Mouse (Mus musculus) heart, embryonic 15.5 days (tissue): ENCODE measurements around the gene Zfp771. TPM values are rescaled to one million over a fixed set of nuclear protein-coding genes. Genes with fewer than 3 reads are reported as not detected.
A peak's percentile ranks its signal among the peaks of the same experiment; 100 is the strongest.

Experiments
- ATAC-seq: fragments of 200-750 bp; cut with Nextera tagmentation; replicated peaks from 2 replicates; pipeline ENCODE4 v1.8.0; 2017; ENCODE audit warnings: low read depth, moderate TSS enrichment; ENCODE audit not compliant: insufficient number of reproducible peaks, insufficient read depth, low FRiP score
- H3K27ac ChIP-seq: fragments of 300-500 bp; sonication (generic); 2 replicates; pipeline ENCODE4 v1.5.1; 2015; ENCODE audit warnings: mild to moderate bottlenecking, inconsistent platforms
- H3K27me3 ChIP-seq: fragments of 300-500 bp; sonication (generic); 2 replicates; pipeline ENCODE4 v1.6.1; 2015; ENCODE audit warnings: inconsistent platforms
- H3K36me3 ChIP-seq: fragments of 300-500 bp; sonication (generic); 2 replicates; pipeline ENCODE4 v1.6.1; 2015; ENCODE audit warnings: mild to moderate bottlenecking, inconsistent platforms
- H3K4me1 ChIP-seq: fragments of 300-500 bp; sonication (generic); replicated peaks from 2 replicates; pipeline ENCODE4 v1.6.1; 2015; ENCODE audit warnings: inconsistent platforms
- H3K4me2 ChIP-seq: fragments of 300-500 bp; sonication (generic); 2 replicates; pipeline ENCODE4 v1.6.1; 2015; ENCODE audit warnings: inconsistent platforms, mild to moderate bottlenecking, moderate library complexity
- H3K4me3 ChIP-seq: fragments of 300-500 bp; sonication (generic); 2 replicates; pipeline ENCODE4 v1.5.1; 2015; ENCODE audit warnings: mild to moderate bottlenecking, inconsistent platforms
- H3K9ac ChIP-seq: fragments of 300-500 bp; sonication (generic); 2 replicates; pipeline ENCODE4 v1.6.1; 2015; ENCODE audit warnings: mild to moderate bottlenecking, inconsistent platforms
- H3K9me3 ChIP-seq: fragments of 300-500 bp; sonication (generic); replicated peaks from 2 replicates; pipeline ENCODE4 v1.6.1; 2016; ENCODE audit warnings: inconsistent platforms
- WGBS: fragments of 180-500 bp; shearing (Covaris S2); methylation state at CpG from one replicate; pipeline ENCODE4 v1.1.7; 2015; ENCODE audit warnings: mixed read lengths; 5-methylcytosine and 5-hydroxymethylcytosine counted together
- polyA plus RNA-seq: library from polyadenylated mRNA; unstranded; fragments of >200 nt; fragmentation: Nextera tagmentation; extraction: Ambion mirVana; gene quantifications from 2 replicates; pipeline ENCODE4 v1.2.1, GENCODE M21; 2015

Gene Zfp771
- polyA plus RNA-seq, 1 experiment from 2014 or later: 32.0 TPM

GRCm38 (mm10) chr7:127211014-127211745 is 32.9 kb upstream of the Zfp771 start:
- Histone ChIP-seq H3K9ac (no peak overlapping the region), H3K4me2 (no peak overlapping the region), H3K27me3 (no peaks in the 10 kb centered on the region), H3K4me1 (peaks cover 47% of the 10 kb centered on the region), H3K27ac (no peak overlapping the region), H3K4me3 (no peak overlapping the region), H3K9me3 (no peaks in the 10 kb centered on the region), H3K36me3 (no peaks in the 10 kb centered on the region)
- 61% methylated on average over 5 of the region's 5 CpGs for WGBS
- ATAC-seq: no peak

DNA sequence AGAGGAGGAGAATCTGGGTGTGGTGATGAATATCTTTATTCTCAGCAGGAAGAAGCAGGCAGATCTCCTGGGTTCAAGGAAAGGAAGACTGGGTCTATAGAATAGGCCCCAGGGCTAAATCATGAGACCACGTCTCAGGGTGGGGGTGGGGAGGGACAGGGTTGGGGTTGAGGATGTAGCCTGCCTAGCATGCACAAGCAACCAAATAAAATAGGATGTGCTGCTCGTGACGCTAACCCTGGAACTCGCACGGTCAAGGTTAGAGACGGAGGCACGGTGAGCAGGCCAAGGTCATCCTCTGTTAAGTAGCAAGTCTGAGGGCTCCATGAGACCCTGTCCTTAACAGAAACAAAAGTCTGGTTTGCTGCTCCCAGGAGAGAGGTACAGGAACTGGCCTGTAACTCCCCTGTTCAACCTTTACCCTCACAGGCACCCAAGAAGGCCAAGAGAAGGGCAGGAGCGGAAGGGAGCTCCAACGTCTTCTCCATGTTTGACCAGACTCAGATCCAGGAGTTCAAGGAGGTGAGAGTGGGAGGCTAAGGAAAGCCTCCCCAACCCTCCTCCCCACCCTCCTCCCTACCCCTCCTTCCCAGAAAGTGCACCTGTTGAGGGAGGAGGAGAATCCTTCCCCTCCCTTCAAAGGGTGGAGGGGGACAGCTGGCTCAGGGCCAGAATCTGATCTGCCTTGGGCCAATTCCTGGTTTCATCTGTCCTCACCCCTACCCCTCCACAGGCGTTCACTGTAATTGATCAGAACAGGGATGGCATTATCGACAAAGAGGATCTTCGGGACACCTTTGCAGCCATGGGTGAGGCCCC is 31.4 kb upstream of the Zfp771 start:
- Histone ChIP-seq H3K36me3 (no peaks in the 10 kb centered on the region), H3K4me1 (peaks cover 46% of the 10 kb centered on the region), H3K4me3 (no peak overlapping the region), H3K9ac (no peak overlapping the region), H3K9me3 (no peaks in the 10 kb centered on the region), H3K27ac (no peak overlapping the region), H3K27me3 (no peaks in the 10 kb centered on the region), H3K4me2 (no peak overlapping the region)
- no peak for ATAC-seq
- 87% methylated on average over 12 of the region's 12 CpGs for WGBS

DNA sequence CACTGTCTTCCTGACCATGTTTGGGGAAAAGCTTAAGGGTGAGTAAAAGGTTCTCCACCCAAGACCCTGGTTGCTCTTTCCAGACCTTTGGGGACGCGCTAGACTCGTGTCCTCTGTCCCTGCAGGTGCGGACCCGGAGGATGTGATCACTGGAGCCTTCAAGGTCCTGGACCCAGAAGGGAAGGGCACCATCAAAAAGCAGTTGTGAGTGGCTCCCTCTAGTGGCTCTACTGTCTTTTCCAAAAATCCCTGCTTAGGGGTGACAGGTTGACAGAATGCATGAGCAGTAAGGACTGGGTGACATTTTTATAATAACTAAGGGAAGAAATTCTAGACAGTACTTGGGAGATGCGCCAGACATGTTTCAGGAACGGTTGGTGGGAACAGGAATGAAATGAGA is 30.6 kb upstream of the Zfp771 start:
- Histone ChIP-seq H3K27me3 (no peaks in the 10 kb centered on the region), H3K4me3 (no peak overlapping the region), H3K27ac (no peak overlapping the region), H3K4me2 (no peak overlapping the region), H3K9me3 (no peaks in the 10 kb centered on the region), H3K4me1 (peaks cover 54% of the 10 kb centered on the region), H3K36me3 (no peaks in the 10 kb centered on the region), H3K9ac (no peak overlapping the region)
- WGBS: 35% methylated on average over 7 of the region's 7 CpGs
- ATAC-seq: no peak

DNA sequence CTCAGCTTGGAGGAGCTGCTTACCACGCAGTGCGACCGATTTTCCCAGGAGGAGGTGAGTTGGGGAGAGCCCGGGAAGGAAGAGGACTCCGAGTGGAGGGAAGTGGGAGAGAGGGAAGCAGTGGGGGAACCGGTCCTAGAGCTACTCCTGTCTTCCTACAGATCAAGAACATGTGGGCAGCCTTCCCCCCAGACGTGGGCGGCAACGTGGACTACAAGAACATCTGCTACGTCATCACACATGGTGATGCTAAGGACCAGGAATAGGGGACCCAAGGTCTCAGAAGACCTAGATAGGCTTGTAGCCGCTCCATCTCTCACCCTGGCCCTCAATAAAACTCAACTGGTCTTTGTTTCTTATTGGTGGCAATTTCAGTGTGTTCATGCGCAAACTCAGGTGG is 30.1 kb upstream of the Zfp771 start:
- H3K4me1 ChIP-seq: peaks cover 54% of the 10 kb centered on the region
- no peak overlapping the region for H3K27ac ChIP-seq
- WGBS: 56% methylated on average over 12 of the region's 12 CpGs
- H3K36me3 ChIP-seq: no peaks in the 10 kb centered on the region
- no peak for ATAC-seq
- no peaks in the 10 kb centered on the region for H3K9me3 ChIP-seq
- H3K4me3 ChIP-seq: no peak overlapping the region
- peak overlapping the region; percentile 68 for H3K4me2 ChIP-seq
- no peaks in the 10 kb centered on the region for H3K27me3 ChIP-seq
- no peak overlapping the region for H3K9ac ChIP-seq

DNA sequence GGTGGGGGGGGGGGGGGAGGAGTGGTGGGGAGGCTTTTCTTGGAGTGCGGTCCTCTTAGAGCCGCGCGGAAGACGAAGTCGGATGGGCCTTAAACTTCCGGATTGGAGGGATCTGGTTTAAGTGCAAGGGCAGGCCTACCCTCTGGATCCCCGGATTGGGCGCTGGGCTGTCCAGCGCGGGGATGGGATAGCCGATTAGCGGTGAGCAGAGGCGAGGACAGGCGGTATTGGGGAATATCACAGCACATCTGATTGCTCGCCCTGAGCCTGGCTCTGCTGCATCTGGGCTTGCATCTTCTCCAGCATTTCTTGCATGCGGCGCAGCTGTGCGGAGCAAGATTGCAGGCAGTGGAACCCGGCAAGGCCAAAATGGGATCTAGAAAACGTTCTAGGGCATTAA is 29.6 kb upstream of the Zfp771 start:
- Histone ChIP-seq H3K4me2 (peak overlapping the region; percentile 68), H3K36me3 (no peaks in the 10 kb centered on the region), H3K4me1 (peaks cover 50% of the 10 kb centered on the region), H3K9ac (peak overlapping the region; percentile 50; the same call in 1 of the 2 replicates), H3K4me3 (peak overlapping the region; percentile 44), H3K27me3 (no peaks in the 10 kb centered on the region), H3K9me3 (no peaks in the 10 kb centered on the region), H3K27ac (peak overlapping the region; percentile 45)
- WGBS: 36% methylated on average over 21 of the region's 21 CpGs
- no peak for ATAC-seq

DNA sequence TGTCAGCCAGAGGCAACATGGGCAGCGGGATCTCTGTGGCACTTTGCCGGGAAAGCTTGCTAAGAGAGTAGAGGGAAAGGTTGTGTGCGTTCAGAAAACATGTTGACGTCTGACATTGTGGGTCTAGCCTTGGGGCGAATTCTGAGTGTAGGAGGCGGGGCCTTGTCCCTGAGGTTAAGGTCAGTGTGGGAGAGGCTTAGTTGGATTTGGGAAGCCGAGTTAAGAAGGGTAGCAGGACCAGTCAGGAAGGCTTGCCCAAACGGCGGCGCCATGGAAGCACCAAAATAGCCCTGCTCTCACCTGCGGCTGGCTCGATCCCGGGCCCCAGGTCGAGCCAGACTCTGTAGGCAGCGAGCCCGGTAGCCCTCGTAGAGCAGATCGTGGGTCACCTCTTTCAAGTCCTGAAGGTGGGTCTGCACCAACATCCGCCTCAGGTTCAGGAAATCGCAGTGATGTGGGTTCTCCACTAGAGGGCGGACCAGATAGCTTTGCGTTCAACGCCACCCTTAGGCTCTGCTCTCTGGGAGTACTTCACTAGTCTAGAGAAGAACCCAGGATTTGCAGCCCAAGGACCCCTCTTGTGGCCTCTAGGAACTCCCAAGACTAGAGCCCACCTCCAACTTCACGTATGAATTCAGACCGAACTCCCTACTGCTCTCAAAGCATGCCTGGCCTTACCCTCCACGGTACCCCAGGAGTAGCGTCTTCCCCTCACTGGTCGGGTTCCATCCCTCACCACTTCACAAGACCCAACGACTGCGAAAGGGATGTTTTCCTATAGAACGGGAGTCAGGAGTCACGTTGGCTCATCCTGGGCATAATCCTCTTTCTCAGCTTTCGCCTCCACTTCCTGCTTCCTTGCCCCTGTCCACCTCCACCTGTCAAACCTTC is 28.8 kb upstream of the Zfp771 start:
- Histone ChIP-seq H3K27ac (peak overlapping the region; percentile 45; the same call in 1 of the 2 replicates), H3K4me1 (peaks cover 47% of the 10 kb centered on the region)

GRCm38 (mm10) chr7:127216307-127216706 is 27.8 kb upstream of the Zfp771 start:
- Histone ChIP-seq H3K4me3 (no peak overlapping the region), H3K9ac (no peak overlapping the region), H3K4me2 (no peak overlapping the region), H3K9me3 (no peaks in the 10 kb centered on the region), H3K36me3 (no peaks in the 10 kb centered on the region), H3K27ac (no peak overlapping the region), H3K4me1 (peaks cover 45% of the 10 kb centered on the region), H3K27me3 (no peaks in the 10 kb centered on the region)
- WGBS: 82% methylated on average over 5 of the region's 5 CpGs
- ATAC-seq: no peak

More for the DNA sequence above, 28.8 kb upstream of the Zfp771 start:
- Histone ChIP-seq H3K27me3 (no peaks in the 10 kb centered on the region), H3K9ac (peak overlapping the region; percentile 50), H3K9me3 (no peaks in the 10 kb centered on the region), H3K4me2 (peak overlapping the region; percentile 68), H3K4me3 (peak overlapping the region; percentile 44), H3K36me3 (no peaks in the 10 kb centered on the region)
- 23% methylated on average over 33 of the region's 33 CpGs for WGBS
- no peak for ATAC-seq

DNA sequence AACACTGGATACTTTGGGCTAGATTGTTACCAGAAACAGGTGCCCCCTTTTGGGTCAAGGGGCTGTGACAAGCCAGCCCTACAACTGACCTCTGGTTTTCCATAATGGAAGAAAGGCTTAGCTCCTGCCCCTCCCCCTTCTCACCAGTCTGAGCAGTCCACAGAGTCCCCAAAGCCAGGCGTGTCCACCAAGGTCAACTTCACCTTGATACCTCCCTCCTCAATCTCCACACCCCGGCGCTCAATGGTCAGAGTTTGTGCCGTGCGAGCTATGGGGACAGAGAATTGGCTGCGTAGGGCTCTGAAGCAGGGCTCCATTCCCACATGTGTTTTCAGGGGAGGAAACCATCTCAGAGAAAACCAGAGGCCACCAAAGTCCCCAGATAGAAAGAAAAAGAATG is 26.6 kb upstream of the Zfp771 start:
- H3K4me1 ChIP-seq: peaks cover 41% of the 10 kb centered on the region
- no peaks in the 10 kb centered on the region for H3K9me3 ChIP-seq
- H3K27me3 ChIP-seq: no peaks in the 10 kb centered on the region
- H3K27ac ChIP-seq: peak overlapping the region; percentile 78
- H3K36me3 ChIP-seq: no peaks in the 10 kb centered on the region
- H3K4me3 ChIP-seq: peak overlapping the region; percentile 13; the same call in 1 of the 2 replicates
- 0 out of 2 replicates have a peak overlapping the region, but pooled peaks have one; percentile 1 for H3K9ac ChIP-seq
- WGBS: 52% methylated on average over 6 of the region's 6 CpGs
- H3K4me2 ChIP-seq: peak overlapping the region; percentile 41
- no peak for ATAC-seq

GRCm38 (mm10) chr7:127217901-127218642 is 26.0 kb upstream of the Zfp771 start:
- Histone ChIP-seq H3K9me3 (no peaks in the 10 kb centered on the region), H3K4me1 (peaks cover 41% of the 10 kb centered on the region), H3K36me3 (no peaks in the 10 kb centered on the region), H3K9ac (no peak overlapping the region), H3K27ac (peak overlapping the region; percentile 78), H3K4me3 (peak overlapping the region; percentile 13; the same call in 1 of the 2 replicates), H3K4me2 (peak overlapping the region; percentile 41), H3K27me3 (no peaks in the 10 kb centered on the region)
- WGBS: 53% methylated on average over 10 of the region's 10 CpGs
- ATAC-seq: no peak

DNA sequence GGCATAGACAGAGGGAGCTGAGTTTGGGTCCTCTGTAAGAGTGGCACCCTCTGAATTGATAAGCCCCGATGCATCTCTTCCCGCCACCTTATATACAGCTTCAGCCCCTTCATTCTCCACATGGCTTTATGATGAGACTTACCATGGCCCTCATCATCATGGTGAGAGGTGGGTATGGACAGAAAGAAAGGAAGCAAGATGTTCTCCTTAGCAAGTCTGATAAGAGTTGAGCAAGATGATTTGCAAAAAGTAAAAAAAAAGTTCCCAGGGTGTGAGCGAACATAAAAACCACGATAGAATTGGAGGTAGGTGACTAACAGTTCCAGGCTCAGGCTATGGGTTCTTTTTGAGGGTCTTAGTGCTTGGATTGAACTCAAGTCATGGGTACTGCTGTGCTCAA is 25.4 kb upstream of the Zfp771 start:
- Histone ChIP-seq H3K4me3 (no peak overlapping the region), H3K27ac (peak overlapping the region; percentile 27), H3K4me1 (peaks cover 37% of the 10 kb centered on the region), H3K36me3 (no peaks in the 10 kb centered on the region), H3K4me2 (no peak overlapping the region), H3K9me3 (no peaks in the 10 kb centered on the region), H3K27me3 (no peaks in the 10 kb centered on the region), H3K9ac (no peak overlapping the region)
- ATAC-seq: no peak
- WGBS: 85% methylated on average over 4 of the region's 4 CpGs
